In the genomic region with DNA sequence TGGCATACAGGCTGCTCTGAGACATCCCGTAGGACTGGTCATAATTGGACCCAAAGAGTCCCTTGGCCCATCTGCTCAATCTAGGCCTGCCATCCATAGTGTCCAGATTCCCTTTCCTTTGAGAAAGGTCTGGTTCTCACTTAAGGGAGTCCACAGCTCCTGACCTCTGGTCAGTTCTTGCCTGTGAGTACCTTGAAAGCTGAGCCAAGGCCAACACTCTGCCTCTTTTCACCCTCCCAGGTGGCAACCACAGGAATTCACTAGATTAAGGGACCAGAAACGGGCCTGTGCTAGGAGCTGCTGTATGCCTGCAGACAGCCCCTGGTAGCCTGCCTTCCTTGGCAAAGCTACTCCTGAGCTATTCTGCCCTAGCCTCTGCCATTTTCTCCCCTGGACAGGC, we compare ENCODE assay signal across 15 mouse cellular contexts. TPM values are rescaled to one million over a fixed set of nuclear protein-coding genes. Genes with fewer than 3 reads are reported as not detected.
DNase-seq lines count a peak whose midpoint lies in the region; ATAC-seq lines count a peak whose summit lies in the region.
"Had no signal": no experiment of that assay in that cellular context is flagged by ENCODE, and none has a peak within 500 bp of the region (broad histone marks: within the 10 kb centered on the region; RNA-seq: fewer than 3 reads in every experiment).

No protein-coding gene starts in this region.

- no peak for DNase-seq in heart, postnatal 25 days (ENCODE audit: low spot score)
- peak; percentile 33 for DNase-seq in testis, postnatal 10 days (ENCODE audit: low spot score)
- no peak for DNase-seq in testis, postnatal 14 days (ENCODE audit: low spot score)
- DNase-seq in adrenal gland, adult (ENCODE audit: inconsistent age in 2 of 2, low spot score in 1 of 2): no peak
- DNase-seq in cerebellum, adult 9-10 months: no peak
- DNase-seq: adrenal gland, adult 8-10 months; thymus, postnatal 4 days had no signal

- intact Hi-C loops in heart, postnatal 25 days (cut with DNase I): loop anchor here (5.0 kb wide), 1 partner anchor 38 kb away; no protein-coding TSS in a partner anchor

- no peak for ATAC-seq in heart, embryonic 15.5 days (replicated peaks; ENCODE audit: insufficient number of reproducible peaks, insufficient read depth, low FRiP score, low read depth)
- ATAC-seq in midbrain, embryonic 15.5 days (replicated peaks): no peak
- ATAC-seq: Patski had no signal

- H3K9me3 ChIP-seq in heart, embryonic 15.5 days (replicated peaks): no peaks in the 10 kb centered on the region
- H3K9me3 ChIP-seq in midbrain, embryonic 15.5 days: no peaks in the 10 kb centered on the region
- H3K9me3 ChIP-seq: embryonic facial prominence, embryonic 15.5 days had no signal

- peak overlapping the region; percentile 90 for H3K4me3 ChIP-seq in heart, embryonic 15.5 days
- no peak overlapping the region for H3K4me3 ChIP-seq in midbrain, embryonic 15.5 days

- H3K4me2 ChIP-seq in heart, embryonic 15.5 days: peak overlapping the region; percentile 89
- H3K4me2 ChIP-seq in midbrain, embryonic 15.5 days: peak overlapping the region; percentile 95; the same call in 1 of the 2 replicates

- 60% methylated on average over 2 of the region's 2 CpGs for WGBS in heart, embryonic 15.5 days
- 83% methylated on average over 2 of the region's 2 CpGs for WGBS in midbrain, embryonic 15.5 days

- H3K9ac ChIP-seq in heart, embryonic 15.5 days: peak overlapping the region; percentile 97
- no peak overlapping the region for H3K9ac ChIP-seq in midbrain, embryonic 15.5 days
- H3K9ac ChIP-seq: embryonic facial prominence, embryonic 15.5 days had no signal

- H3K4me1 ChIP-seq in heart, embryonic 15.5 days (replicated peaks): peaks cover 77% of the 10 kb centered on the region
- H3K4me1 ChIP-seq in midbrain, embryonic 15.5 days: peaks cover 56% of the 10 kb centered on the region

- no peaks in the 10 kb centered on the region for H3K36me3 ChIP-seq in heart, embryonic 15.5 days
- no peaks in the 10 kb centered on the region for H3K36me3 ChIP-seq in midbrain, embryonic 15.5 days (replicated peaks)
- H3K36me3 ChIP-seq: embryonic facial prominence, embryonic 15.5 days had no signal

- H3K27me3 ChIP-seq in heart, embryonic 15.5 days: no peaks in the 10 kb centered on the region
- no peaks in the 10 kb centered on the region for H3K27me3 ChIP-seq in midbrain, embryonic 15.5 days (replicated peaks)
- H3K27me3 ChIP-seq: Patski had no signal

- peak overlapping the region; percentile 97 for H3K27ac ChIP-seq in heart, embryonic 15.5 days
- no peak overlapping the region for H3K27ac ChIP-seq in midbrain, embryonic 15.5 days
- H3K27ac ChIP-seq: embryonic facial prominence, embryonic 15.5 days had no signal

RNA-seq across cellular contexts. Expression of a gene that starts 2.5 kb away (rescaled TPM):
- polyA plus RNA-seq in heart, embryonic 15.5 days (2015; fragmentation: Nextera tagmentation; extraction: Ambion mirVana): 35.2 and 42.8 TPM in 2 replicates
- total RNA-seq in heart, postnatal 25 days (2021): 10 to 100 TPM; 72.4 to 72.5 TPM
- 18.1 and 18.7 TPM in 2 replicates for polyA plus RNA-seq in midbrain, embryonic 15.5 days (2015; fragmentation: Nextera tagmentation; extraction: Ambion mirVana)

RNA-seq across cellular contexts. Expression of a gene that starts 22.5 kb away (rescaled TPM):
- polyA plus RNA-seq in heart, embryonic 15.5 days (2015; fragmentation: Nextera tagmentation; extraction: Ambion mirVana): 26.7 and 32.0 TPM in 2 replicates
- total RNA-seq in heart, postnatal 25 days (2021): 10 to 100 TPM; 14.2 to 16.6 TPM
- 37.4 and 38.4 TPM in 2 replicates for polyA plus RNA-seq in midbrain, embryonic 15.5 days (2015; fragmentation: Nextera tagmentation; extraction: Ambion mirVana)

RNA-seq across cellular contexts. Expression of a gene that starts 22.9 kb away (rescaled TPM):
- polyA plus RNA-seq in heart, embryonic 15.5 days (2015; fragmentation: Nextera tagmentation; extraction: Ambion mirVana): 4.9 and 7.3 TPM in 2 replicates
- 1 to 10 TPM; 8.5 to 9.9 TPM for total RNA-seq in heart, postnatal 25 days (2021)
- polyA plus RNA-seq in midbrain, embryonic 15.5 days (2015; fragmentation: Nextera tagmentation; extraction: Ambion mirVana): 19.0 and 19.1 TPM in 2 replicates

RNA-seq across cellular contexts. Expression of a gene that starts 44.2 kb away (rescaled TPM):
- 0.29 TPM in 1 of 2 replicates, not detected in the other for polyA plus RNA-seq in heart, embryonic 15.5 days (2015; fragmentation: Nextera tagmentation; extraction: Ambion mirVana)
- not detected for total RNA-seq in heart, postnatal 25 days (2021)
- 1.8 and 2.2 TPM in 2 replicates for polyA plus RNA-seq in midbrain, embryonic 15.5 days (2015; fragmentation: Nextera tagmentation; extraction: Ambion mirVana)
- total RNA-seq: common myeloid progenitor, adult 5-6 weeks; layer of hippocampus, postnatal 25 days had no signal
- polyA plus RNA-seq: liver, embryonic 16.5 days; Patski had no signal

RNA-seq across cellular contexts. Expression of a gene that starts 48.2 kb away (rescaled TPM):
- 0.49 and 1.1 TPM in 2 replicates for polyA plus RNA-seq in heart, embryonic 15.5 days (2015; fragmentation: Nextera tagmentation; extraction: Ambion mirVana)
- total RNA-seq in heart, postnatal 25 days (2021): under 1 TPM; 0.75 to 0.86 TPM
- 0.57 and 0.58 TPM in 2 replicates for polyA plus RNA-seq in midbrain, embryonic 15.5 days (2015; fragmentation: Nextera tagmentation; extraction: Ambion mirVana)
- polyA plus RNA-seq: limb, embryonic 11.5 days had no signal
